Mouse (Mus musculus) adrenal gland, postnatal 14 days (tissue): ENCODE measurements around the gene Actl6b. TPM values are rescaled to one million over a fixed set of nuclear protein-coding genes. Genes with fewer than 3 reads are reported as not detected.
"Not testable (repeated sequence)": the region's sequence is repeated elsewhere in the genome, so short reads cannot be mapped to it uniquely, and the experiment has no call there.

ENCODE experiments used
- DNase-seq: peaks from one replicate; pipeline ENCODE4 v3.0.0; 2021; ENCODE audit warnings: mixed read lengths
- microRNA-seq, 2 experiments: library from miRNA; unstranded; fragments of <30 nt; microRNA quantifications; one replicate each; pipeline ENCODE4 v1.2.0; 2021
- total RNA-seq: library from RNA; stranded (reverse); gene quantifications from 2 replicates; pipeline ENCODE4 v1.2.3, GENCODE M21; 2021

The Actl6b gene
- total RNA-seq, 1 experiment from 2014 or later, result 2.8 TPM

GRCm38 (mm10) chr5:137607860-137608653, 54.7 kb downstream of the Actl6b start:
- no peak for DNase-seq

- no peak for DNase-seq
Measured at GRCm38 (mm10) chr5:137608654-137609190, 55.4 kb downstream of the Actl6b start.

GRCm38 (mm10) chr5:137609292-137609691, 56.0 kb downstream of the Actl6b start:
- no peak for DNase-seq

- no peak for DNase-seq
Measured at GRCm38 (mm10) chr5:137610056-137610455, 56.7 kb downstream of the Actl6b start.

- DNase-seq, result peak; percentile 90
Measured at GRCm38 (mm10) chr5:137610548-137611244, 57.4 kb downstream of the Actl6b start.

- peak; percentile 88 for DNase-seq
Measured at GRCm38 (mm10) chr5:137611245-137611602, 57.9 kb downstream of the Actl6b start.

GRCm38 (mm10) chr5:137613076-137613475, 59.8 kb downstream of the Actl6b start:
- DNase-seq, result no peak

- peak; percentile 78 for DNase-seq
Measured at GRCm38 (mm10) chr5:137613550-137613949, 60.2 kb downstream of the Actl6b start, which contains the start of gene Pcolce. Gene Pcolce, minus strand, starts transcription at chr5:137613784.

GRCm38 (mm10) chr5:137614921-137615320, 61.6 kb downstream of the Actl6b start:
- not testable (repeated sequence) for DNase-seq

GRCm38 (mm10) chr5:137615347-137615746, 62.0 kb downstream of the Actl6b start:
- DNase-seq, result no peak

Small RNAs within 50 kb of the gene (microRNA-seq; reads per million reads assigned to microRNA genes)
- 0.76 to 0.85 reads per million in 2 experiments for gene Mir6418

Other genes starting within 250 kb of the Actl6b start
- 139 and 168 TPM in 2 replicates for gene Srrt, start 245.8 kb upstream of the Actl6b start, total RNA-seq
- 29.2 and 34.7 TPM in 2 replicates for gene Trip6, start 239.1 kb upstream of the Actl6b start, total RNA-seq
- gene Slc12a9, start 219.9 kb upstream of the Actl6b start, total RNA-seq, result 9.4 and 13.0 TPM in 2 replicates
- gene Ephb4, start 203.4 kb upstream of the Actl6b start, total RNA-seq, result 65.1 and 69.7 TPM in 2 replicates
- gene Zan, start 76.5 kb upstream of the Actl6b start, total RNA-seq, result not detected in 2 replicates
- gene Pop7, start 51.0 kb upstream of the Actl6b start, total RNA-seq, result 22.3 and 26.2 TPM in 2 replicates
- gene Gigyf1, start 35.0 kb upstream of the Actl6b start, total RNA-seq, result 30.5 and 36.6 TPM in 2 replicates
- not detected in 2 replicates for gene Epo, start 20.3 kb upstream of the Actl6b start, total RNA-seq
- gene Gnb2, start 20.0 kb upstream of the Actl6b start, total RNA-seq, result 574 and 611 TPM in 2 replicates
- 1.4 and 26.4 TPM in 2 replicates for gene Tfr2, start 16.3 kb downstream of the Actl6b start, total RNA-seq
- 42.5 and 44.9 TPM in 2 replicates for gene Mospd3, start 47.5 kb downstream of the Actl6b start, total RNA-seq
- gene Pcolce, start 60.3 kb downstream of the Actl6b start, total RNA-seq, result 414 and 471 TPM in 2 replicates
- 0.38 and 0.85 TPM in 2 replicates for gene Fbxo24, start 75.5 kb downstream of the Actl6b start, total RNA-seq
- 30.1 and 35.9 TPM in 2 replicates for gene Lrch4, start 75.6 kb downstream of the Actl6b start, total RNA-seq
- 7.2 and 11.6 TPM in 2 replicates for gene Gm20605, start 75.7 kb downstream of the Actl6b start, total RNA-seq
- 7.4 and 12.8 TPM in 2 replicates for gene Sap25, start 87.8 kb downstream of the Actl6b start, total RNA-seq
- gene Irs3, start 92.2 kb downstream of the Actl6b start, total RNA-seq, result 4.2 and 4.6 TPM in 2 replicates
- 22.9 and 25.3 TPM in 2 replicates for gene Agfg2, start 131.2 kb downstream of the Actl6b start, total RNA-seq
- gene Nyap1, start 188.1 kb downstream of the Actl6b start, total RNA-seq, result 3.6 and 5.9 TPM in 2 replicates
- 74.9 and 87.3 TPM in 2 replicates for gene Tsc22d4, start 192.2 kb downstream of the Actl6b start, total RNA-seq
- 20.4 and 21.9 TPM in 2 replicates for gene Ppp1r35, start 225.3 kb downstream of the Actl6b start, total RNA-seq
- gene Mepce, start 234.1 kb downstream of the Actl6b start, total RNA-seq, result 41.5 and 46.7 TPM in 2 replicates
- 5.6 and 5.7 TPM in 2 replicates for gene Zcwpw1, start 234.3 kb downstream of the Actl6b start, total RNA-seq